Mouse (Mus musculus) G1E-ER4 (cell line): ENCODE results near the gene Gm10337. TPM values are rescaled to one million over a fixed set of nuclear protein-coding genes. Genes with fewer than 3 reads are reported as not detected.

ENCODE experiments used
- GATA1 ChIP-seq: IDR thresholded peaks from one replicate; pipeline ENCODE4 v1.8.0; 2012; ENCODE audit warnings: low read length, inconsistent platforms
- polyA plus RNA-seq: library from polyadenylated mRNA; stranded (reverse); fragments of >175 nt; gene quantifications from 2 replicates; pipeline ENCODE4 v1.2.3, GENCODE M21; 2012

Gm10337 gene
- polyA plus RNA-seq, 1 experiment = not detected

GRCm38 (mm10) chr15:102474520-102474919 is 29.0 kb upstream of the Gm10337 start:
- TF ChIP-seq GATA1 = no peak

GRCm38 (mm10) chr15:102483136-102483535 is 20.4 kb upstream of the Gm10337 start:
- TF ChIP-seq GATA1 = no peak

DNA sequence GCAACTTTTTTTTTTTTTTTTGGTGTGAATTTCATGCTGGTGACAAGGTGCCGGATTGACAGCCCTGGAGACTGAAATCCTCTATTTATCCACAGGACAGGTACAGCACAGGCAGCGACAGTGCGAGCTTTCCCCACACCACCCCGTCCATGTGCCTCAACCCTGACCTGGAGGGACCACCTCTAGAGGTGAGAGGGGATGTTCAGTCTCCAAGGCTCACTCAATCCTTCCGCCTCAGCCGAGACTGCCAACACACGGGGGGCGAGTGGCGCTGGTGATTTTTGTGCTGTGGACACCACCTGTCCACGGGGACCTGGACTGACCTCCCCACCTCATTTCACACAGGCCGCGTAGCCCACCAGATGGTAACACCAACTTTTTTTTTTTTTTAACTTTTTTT is 17.7 kb upstream of the Gm10337 start:
- TF ChIP-seq GATA1 = no peak

GRCm38 (mm10) chr15:102487664-102488063 is 15.9 kb upstream of the Gm10337 start:
- no peak for TF ChIP-seq GATA1

- no peak for TF ChIP-seq GATA1
Observed at GRCm38 (mm10) chr15:102498322-102498721, 5.2 kb upstream of the Gm10337 start.

- TF ChIP-seq GATA1 = no peak
Observed at GRCm38 (mm10) chr15:102499370-102499769, 4.2 kb upstream of the Gm10337 start.

DNA sequence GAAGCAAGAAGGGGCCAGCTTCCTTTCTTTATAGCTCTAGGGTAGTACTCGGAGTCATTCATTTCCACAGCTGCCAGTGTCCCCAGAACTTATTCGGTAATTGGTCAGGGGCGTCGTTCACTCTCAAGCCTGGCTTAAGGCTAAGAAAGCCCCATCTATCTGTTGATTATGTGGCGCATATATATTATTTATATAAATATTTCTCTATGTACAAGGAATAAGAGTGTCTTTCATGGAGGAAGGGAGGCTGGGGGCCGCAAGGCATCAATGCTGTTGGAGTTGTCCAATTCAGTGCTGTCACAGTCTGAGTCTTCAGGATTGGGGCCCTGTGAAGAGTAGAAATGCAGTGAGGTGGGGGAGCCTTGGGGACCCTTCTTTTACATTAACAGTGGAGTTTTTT is 3.7 kb upstream of the Gm10337 start:
- no peak for TF ChIP-seq GATA1

DNA sequence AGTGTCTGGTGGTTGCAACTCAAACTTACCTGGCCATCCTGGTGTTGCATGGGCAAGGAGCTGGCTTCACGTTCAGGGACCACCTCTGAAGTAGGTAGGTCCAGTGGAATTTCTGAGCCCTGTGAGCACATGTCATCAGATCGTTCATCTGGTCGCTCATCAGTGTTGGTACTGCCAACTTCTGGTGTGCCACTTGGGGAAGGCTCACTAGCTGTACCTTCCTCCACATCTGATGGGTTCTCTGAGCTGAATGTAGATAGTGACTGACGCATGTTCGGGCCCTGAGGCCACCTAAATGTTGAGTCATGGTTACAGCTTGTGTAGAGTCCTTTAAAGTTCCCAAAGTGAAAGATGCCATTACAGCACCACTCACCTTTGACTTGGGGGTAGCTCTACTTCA is 3.0 kb upstream of the Gm10337 start:
- no peak for TF ChIP-seq GATA1

DNA sequence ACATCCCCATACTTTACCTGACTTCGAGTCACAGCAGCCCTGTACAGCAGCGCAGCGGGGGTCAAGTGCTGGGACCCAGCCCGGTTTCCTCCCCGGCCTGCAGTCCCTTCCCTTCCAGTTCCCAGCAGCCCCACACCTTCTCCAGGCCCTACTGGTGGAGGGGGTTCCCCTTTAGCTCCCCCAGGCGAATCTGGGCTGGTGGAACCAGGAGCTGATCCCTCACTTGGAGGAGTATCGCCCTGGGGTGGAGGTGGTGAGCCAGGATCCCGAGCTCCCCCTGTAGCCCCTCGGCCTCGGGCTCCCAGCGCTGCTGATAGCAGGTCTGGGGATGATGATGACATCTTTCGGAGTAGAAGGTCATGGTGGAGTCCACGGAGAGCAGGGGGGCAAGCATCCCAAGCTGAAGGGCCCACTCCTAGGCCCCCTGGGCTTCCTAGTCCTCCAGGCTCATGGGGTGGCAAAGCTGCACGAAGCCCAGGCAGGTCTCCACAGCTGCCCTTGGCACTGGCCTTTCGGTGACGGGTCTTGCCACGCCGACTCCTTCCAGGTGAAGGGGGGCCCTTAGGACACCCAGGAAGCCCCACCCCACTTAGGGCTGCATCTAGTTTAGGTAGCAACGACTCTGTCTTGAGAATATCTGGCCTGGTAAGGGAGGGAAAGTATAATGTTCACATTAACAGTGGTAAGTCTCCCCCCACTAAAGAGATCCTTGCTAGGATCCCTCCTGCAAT is 2.3 kb upstream of the Gm10337 start:
- no peak for TF ChIP-seq GATA1

- no peak for TF ChIP-seq GATA1
Observed at GRCm38 (mm10) chr15:102502254-102502840, 1.2 kb upstream of the Gm10337 start.

DNA sequence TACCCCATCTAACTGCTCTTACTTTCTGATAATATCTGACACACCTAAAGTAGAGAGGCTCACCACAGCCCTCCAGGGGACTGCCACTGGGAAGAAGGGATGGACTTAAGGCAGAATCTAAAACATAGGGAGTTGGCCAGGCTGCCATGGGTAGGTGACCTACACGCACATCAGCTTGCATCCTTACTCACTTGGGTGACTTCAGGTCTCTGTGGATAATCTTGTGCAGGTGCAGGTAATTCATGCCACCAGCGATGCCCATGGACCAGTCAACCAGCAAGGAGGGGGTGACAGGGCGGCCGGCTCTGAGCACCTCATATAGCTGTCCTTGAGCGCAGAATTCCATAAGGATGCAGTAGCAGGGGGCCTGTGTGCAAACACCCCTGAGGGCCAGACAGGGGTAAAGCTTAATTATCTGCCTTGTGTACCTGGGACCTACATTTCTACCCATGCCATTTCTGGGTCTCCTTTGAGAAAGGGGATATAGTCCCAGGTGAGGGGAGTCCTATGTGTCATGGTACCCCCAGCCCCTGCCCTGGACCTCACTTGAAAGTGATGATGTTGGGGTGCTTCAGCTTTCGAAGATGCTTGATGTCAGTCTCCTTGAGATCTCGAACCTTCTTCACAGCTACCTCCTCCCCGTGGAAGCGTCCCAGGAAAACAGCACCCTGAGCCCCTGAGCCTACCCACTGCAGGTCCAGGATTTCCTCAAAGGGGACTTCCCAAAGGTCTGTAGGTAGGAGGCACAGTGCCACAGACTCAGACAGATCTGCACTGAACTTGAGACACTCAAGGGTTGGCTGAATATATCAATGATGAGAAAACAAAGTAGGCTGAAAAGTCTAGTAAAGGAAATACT is 631 bp downstream of the Gm10337 start:
- TF ChIP-seq GATA1 = no peak

GRCm38 (mm10) chr15:102505073-102505769 is 1.7 kb downstream of the Gm10337 start:
- no peak for TF ChIP-seq GATA1

DNA sequence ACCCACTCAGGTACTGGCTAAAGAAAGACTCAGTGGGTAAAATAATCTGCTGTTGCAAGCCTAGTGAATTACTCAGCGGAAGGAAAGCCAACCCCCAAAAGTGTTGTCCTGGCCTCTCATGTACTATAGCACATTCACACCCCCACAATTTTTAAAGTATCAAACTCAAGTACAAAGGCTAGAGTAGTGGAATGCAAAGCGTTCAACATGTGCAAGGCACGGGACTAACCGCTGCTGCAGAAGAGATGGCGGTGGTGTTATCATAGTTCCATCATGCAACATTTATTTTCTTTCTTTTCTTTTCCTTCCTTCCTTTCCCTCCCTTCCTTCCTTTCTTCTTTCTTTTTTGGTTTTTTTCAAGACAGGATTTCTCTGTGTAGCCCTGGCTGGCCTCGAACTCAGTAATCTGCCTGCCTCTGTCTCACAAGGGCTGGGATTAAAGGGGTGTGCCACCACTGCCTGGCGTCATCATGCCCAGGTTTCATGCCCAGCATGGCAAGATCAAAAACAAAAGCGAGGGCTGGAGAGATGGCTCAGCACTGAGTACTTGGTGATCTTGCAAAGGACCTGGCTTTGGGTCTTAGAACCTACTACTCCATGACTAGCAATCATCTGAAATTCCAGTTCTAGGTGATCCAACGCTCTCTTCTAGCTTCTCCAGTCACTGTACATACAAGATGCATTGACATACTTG is 2.4 kb downstream of the Gm10337 start:
- TF ChIP-seq GATA1 = no peak

DNA sequence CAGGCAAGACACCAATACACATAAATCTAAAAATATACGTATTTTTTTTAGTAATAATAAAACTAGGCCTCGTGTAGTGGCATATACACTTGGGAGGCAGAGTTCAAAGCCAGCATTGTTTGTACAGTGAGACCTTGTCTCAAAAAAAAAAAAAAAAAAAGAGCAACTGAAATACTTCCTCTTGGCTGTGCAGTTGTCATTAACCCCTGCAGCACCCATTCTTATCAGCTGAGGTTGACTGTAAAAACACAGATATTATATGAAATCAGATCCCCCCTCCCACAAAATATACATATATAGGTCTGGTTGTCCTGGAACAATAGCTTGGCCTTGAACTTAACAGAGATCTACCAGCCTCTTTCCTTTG is 2.9 kb downstream of the Gm10337 start:
- no peak for TF ChIP-seq GATA1

GRCm38 (mm10) chr15:102506864-102507263 is 3.3 kb downstream of the Gm10337 start:
- TF ChIP-seq GATA1 = no peak
